Mouse (Mus musculus) embryo, embryonic 9.5 days (tissue): ENCODE measurements around the gene Ska3.

ENCODE experiments used
- DNase-seq: peaks from one replicate; pipeline ENCODE4 v3.0.0-alpha.2; 2017; ENCODE audit errors: extremely low spot score

Ska3 gene

GRCm38 (mm10) chr14:57797551-57797950 is 28.4 kb downstream of the Ska3 start:
- DNase-seq: no peak

GRCm38 (mm10) chr14:57791171-57791570 is 34.8 kb downstream of the Ska3 start:
- DNase-seq: no peak

- DNase-seq: no peak
Measured at GRCm38 (mm10) chr14:57789759-57790158, 36.2 kb downstream of the Ska3 start.

GRCm38 (mm10) chr14:57789311-57789710 is 36.7 kb downstream of the Ska3 start:
- no peak for DNase-seq

GRCm38 (mm10) chr14:57787406-57787805 is 38.6 kb downstream of the Ska3 start:
- DNase-seq: no peak

- DNase-seq: no peak
Measured at GRCm38 (mm10) chr14:57772157-57772815, 53.7 kb downstream of the Ska3 start.

- no peak for DNase-seq
Measured at GRCm38 (mm10) chr14:57769102-57769501, 56.9 kb downstream of the Ska3 start.

- no peak for DNase-seq
Measured at GRCm38 (mm10) chr14:57760447-57761412, 65.3 kb downstream of the Ska3 start.

- DNase-seq: no peak
Measured at GRCm38 (mm10) chr14:57758237-57758636, 67.7 kb downstream of the Ska3 start, which contains the start of gene Lats2. Gene Lats2, minus strand, starts transcription at chr14:57758388.
